Mouse (Mus musculus) forelimb bud, embryonic 11.5 days (tissue): ENCODE data around the gene Snrpd3.
"Not testable (repeated sequence)": the region's sequence is repeated elsewhere in the genome, so short reads cannot be mapped to it uniquely, and the experiment has no call there.

Experiments used
- DNase-seq: peaks from one replicate; pipeline ENCODE4 v3.0.0-alpha.2; 2012; ENCODE audit warnings: low read depth, low spot score

Gene Snrpd3

DNA sequence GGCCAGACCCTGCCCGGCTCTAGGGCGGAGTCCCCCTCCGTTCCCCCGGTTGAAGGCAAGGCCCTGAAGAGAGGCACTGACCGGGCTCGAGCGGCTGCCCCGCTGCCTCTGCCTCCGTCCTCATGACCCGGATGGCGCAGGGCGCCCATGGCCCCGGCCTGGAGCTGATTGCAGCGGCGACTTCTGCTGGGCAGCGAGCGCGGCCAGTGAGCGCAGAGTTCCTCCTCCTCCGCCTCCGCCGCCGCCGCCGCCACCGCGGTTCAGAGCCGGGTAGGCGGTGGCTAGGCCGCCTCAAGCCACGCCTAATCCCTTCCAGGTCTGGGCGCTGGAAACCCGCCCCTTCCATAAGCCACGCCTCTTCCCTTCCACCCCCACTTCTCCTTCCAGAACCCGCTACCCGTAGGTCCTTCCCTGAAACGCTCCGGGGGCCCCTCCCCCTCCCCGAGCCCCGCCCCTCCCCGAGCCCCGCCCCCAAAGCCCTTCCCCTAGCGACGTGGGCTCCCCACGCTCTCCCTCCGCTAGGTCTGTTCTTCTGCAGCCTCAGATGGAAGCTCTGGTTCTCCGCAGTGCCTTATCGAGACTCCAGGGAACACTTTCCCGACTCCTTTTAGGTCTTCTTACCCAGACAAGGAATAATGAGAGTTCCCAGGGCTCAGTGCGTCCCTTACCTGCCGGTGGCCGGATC is at the start of gene Snrpd3:
Gene Snrpd3, plus strand, starts transcription at position 479 of the 685 bp plus-strand sequence.
- peak; percentile 97 for DNase-seq

GRCm38 (mm10) chr10:75473411-75473810 is 43.9 kb upstream of the Snrpd3 start:
- DNase-seq = no peak

- DNase-seq = no peak
These were observed 42.8 kb upstream of the Snrpd3 start for GRCm38 (mm10) chr10:75474571-75474970.

DNA sequence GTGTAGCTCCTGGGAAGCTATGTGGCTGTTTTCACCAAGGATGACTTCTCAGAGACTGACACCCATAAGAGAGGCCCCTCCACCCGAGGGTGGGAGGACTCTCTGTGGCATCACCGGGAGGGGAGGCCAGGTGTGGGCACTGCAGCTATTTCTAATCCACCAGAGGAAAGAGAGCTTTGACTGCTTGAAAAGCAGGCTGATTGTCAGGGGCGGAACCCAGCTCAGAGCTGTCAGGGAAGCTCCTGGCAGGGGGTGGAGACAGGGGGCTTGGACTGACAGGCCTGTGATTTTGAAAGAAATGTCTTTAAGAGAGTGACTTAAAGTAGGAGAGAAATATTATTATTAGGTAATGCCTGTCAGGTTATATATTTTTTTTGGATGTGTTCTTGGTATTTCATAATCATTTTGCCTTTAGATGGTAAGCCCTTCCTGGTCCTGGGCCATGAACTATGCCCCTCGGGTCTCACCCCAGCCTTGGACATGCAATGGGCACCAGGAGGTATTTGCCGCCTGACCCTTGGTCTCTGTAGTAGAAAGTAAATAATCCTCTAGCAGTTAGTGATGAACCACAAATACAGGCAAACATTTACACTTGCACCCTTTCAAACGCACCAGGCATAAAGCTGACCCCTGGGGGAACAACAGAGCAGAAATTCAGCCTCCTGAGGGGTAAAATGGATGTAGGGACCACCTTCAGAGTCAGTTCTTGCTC is 42.1 kb upstream of the Snrpd3 start:
- not testable (repeated sequence) for DNase-seq

DNA sequence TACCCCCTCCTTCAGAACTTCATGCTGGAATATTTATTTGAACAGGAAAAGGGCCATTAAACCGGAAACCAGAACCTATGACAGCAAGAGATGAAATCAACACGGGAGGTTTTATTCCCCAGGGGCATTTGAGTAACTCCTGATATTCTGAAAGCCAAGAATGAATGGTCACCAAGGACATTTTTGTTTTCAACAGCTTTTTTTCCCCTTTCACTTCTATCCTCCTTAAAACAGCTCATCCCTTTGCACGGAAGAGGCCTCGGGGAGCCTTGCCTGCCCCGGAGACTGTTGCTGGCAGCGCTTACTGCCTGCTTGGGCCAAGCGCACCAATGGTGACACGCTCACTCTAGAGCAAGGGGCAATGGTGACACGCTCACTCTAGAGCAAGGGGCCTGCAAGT is 40.3 kb upstream of the Snrpd3 start:
- DNase-seq = no peak

DNA sequence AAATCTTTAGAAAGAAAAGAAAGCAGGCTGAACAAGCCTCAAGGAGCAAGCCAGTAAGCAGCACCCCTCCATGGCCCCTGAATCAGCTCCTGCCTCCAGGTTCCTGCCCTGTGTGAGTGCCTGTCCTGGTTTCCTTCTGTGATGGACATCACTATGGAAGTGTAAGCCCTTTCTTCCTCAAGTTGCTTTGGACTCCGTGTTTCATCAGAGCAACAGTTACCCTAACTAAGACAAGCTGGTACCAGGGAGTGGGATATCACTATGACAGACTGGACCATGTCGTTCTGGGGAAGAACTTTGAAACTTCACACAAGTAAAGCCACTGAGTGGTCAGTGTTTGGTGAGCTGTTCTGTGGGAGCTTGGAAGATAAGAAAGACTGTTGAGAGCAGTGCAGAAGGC is 37.4 kb upstream of the Snrpd3 start:
- no peak for DNase-seq

DNA sequence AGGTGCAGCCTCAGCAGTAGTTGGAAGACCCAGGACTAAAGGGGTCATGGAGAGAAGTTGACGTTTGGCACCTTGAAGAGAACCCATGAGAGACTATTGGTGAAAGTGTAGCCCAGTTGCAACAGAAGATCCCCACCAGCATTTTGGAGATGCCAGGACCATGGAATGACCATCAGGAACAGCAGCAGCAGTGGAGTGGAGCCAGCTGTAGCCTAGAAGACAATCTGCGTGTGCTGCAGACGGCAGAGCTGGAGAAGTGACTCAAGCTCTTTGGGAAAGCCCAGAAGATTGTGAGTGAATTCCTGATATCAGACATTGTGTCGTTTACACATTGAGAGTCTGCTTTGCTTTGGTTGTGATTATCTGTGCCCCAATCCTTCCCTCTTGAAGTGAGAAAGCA is 35.6 kb upstream of the Snrpd3 start:
- no peak for DNase-seq

DNA sequence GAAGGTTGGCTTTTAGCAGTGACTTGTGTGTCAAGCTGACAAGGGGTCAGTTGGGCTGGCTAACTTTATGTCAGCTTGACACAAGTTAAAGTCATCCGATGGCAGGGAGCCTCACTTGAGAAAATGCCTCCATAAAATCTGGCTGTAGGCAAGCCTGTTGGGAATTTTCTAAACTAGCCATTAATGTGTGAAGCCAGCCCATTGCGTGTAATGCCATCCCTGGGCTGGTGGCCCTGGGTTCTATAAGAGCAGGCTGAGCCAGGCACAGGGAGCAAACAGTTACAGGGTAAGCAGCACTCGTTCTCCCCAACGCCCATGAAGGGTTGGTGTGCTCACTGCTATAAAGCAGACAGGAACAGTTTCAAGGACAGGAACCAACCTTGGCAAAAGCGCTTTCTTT is 35.1 kb upstream of the Snrpd3 start:
- no peak for DNase-seq

GRCm38 (mm10) chr10:75482919-75483483 is 34.4 kb upstream of the Snrpd3 start:
- no peak for DNase-seq

DNA sequence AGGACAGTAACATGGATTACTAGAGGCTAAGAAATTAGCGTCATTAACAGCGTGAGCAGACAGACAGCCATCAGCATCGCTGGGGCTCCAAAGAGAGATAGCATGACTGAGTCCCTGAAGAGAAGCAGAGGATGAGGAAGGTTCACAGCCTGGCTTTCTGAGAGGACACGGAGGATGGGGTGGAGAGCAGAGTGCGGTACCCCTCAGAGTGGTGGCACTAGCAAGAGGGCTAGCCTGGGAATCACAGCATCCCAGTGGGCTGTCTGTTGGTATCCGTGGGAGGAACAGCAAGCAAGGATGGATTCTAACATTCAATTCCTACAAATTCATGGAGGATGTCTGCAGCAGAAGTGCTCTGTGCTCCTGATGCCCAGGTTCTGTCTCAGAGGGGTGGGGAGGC is 33.3 kb upstream of the Snrpd3 start:
- DNase-seq = no peak

DNA sequence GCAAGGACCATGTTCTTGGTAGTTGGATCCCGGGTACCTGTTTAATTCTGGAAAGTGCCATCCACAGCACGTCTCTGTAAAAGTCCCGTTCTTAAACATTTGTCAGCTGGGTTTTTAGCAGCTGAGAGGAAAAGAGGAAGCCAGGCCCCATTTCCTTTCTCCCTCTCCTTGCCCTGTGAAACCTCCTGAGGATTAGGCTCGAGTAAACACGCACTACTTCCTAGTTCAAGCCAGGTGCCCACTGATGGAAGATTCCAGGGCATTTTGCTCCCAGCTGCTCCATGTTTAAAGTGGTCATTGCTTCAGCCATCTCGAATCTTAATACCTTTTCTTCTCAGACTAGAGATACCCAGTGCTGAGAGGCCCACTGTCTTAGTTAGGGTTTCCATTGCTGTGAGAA is 32.6 kb upstream of the Snrpd3 start:
- DNase-seq = no peak

DNA sequence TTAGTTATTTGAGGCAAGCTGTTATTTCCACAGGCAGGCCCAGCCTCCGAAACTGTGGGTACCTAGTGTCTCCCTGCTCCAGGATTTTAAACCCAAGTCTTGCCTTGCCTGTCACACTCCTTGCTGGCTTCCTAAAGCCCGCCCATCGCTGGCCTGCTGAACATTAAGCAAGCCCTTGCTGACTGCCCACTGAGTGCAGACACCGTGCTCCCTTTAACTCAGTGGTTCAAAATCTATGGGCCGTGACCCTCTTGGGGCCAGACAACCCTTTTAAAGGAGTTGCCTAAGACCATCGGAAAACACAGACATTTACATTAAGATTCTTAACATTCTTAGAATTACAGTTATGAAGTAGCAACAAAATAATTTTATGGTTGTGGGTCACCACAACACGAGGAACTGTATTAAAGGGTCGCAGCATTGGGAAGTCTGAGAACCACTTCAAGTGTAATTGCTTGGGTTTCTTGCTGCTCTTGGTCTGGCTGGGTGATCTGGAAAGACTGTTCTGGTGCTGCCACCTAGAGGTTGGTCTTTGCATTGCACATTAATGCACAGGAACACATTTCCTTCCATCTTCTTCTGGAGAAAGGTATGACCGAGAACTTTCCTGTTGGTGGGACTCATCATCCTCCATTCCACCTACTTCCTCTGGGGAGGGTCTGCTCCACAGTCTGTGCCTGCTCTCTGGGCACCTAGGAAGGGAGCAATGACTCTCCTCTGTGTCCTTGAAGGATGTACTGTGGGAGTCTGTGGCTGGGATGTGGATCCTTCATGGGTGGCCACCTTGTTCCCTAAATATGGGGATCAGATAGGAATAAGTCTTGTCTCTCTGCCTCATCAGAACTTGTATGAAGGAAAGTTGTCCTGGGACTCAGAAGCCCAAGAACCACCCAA is 31.0 kb upstream of the Snrpd3 start:
- DNase-seq = peak; percentile 81

GRCm38 (mm10) chr10:75487131-75487530 is 30.2 kb upstream of the Snrpd3 start:
- DNase-seq = no peak

GRCm38 (mm10) chr10:75489522-75489921 is 27.8 kb upstream of the Snrpd3 start:
- no peak for DNase-seq

DNA sequence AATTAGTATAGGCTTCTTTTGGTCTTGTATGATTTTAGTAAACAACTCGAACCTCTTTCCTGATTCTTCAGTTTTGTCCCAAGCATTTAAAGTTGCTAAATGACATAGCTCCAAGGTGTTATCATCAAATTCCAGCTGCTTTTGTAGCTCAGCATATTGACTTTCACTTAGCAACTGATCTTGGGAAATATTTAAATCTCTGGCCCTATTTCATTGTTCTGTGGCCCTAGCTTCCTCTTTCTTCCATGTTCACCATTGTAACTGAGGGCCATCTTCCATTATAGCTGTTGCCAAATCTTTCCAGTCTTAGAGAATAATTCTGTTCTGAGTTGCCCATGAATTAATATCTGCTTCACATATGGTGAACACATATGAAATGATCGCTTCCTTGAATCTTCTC is 26.6 kb upstream of the Snrpd3 start:
- DNase-seq = no peak

DNA sequence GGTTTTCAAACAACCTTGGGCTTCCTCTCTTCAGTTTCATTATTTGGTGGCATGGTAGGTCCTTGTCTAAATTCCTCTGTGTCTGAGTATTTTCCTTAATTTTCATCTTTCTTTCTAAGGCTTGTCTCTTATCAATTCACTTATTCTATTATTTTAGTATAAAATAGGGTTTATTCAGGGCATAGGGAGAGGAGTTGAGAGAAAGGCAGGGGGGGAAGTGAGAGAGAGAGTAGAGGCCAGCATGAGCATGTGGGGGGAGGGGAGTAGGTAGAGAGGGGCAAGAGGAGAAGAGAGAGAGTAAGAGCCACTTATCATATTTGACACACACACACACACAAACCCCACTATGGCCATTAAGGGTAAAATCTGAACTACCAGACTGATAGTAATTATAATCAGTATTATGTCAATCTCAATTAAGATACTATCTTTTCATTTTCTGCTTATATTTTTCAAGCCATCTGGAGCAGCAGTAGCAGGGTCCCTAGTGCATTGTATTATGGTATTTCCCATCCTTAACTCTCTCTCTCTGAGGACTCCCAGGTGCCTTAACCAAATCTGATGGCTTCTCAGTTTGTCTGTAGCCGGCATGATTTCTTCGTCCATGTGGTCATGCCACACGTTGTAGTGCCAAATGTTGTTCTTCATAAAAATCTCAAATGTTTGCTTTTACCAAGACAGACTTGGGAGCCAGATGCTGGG is 26.0 kb upstream of the Snrpd3 start:
- DNase-seq = no peak

- no peak for DNase-seq
These were observed 25.5 kb upstream of the Snrpd3 start for GRCm38 (mm10) chr10:75491936-75492262.

DNA sequence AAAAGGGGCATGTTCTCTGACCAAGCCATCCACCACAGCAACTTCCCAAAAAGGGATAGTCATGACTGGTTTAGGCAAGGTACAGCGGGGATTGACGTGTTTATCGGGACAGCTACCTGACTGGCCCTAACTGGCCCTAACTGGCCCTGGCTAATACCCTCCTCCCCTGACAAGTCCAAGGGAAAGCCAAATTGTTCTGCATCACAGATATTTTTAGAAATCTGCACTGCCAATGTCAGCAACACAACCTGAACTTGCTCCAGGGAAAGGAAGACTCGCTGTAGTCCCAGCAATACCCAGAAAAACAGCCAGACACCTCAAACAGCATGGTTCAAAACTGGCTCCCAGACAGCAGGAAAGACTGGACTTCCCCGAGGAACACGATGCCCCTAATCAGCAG is 22.0 kb upstream of the Snrpd3 start:
- DNase-seq = no peak

DNA sequence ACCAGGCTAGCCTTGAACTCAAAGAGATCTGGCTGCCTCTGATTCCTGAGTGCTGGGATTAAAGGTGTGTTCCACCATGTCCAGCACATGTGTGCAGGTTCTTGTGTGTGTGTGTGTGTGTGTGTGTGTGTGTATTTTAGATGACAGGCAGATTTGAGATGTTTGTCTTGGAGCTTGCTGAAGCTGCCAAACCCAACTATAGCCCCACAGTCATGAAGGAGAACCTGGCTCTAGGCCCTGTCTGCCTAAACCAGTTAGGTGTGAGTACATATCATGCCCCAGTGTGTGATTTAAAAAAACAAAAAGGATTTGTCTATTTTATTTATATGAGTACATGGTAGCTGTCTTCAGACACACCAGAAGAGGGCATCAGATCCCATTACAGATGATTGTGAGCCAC is 21.4 kb upstream of the Snrpd3 start:
- no peak for DNase-seq

GRCm38 (mm10) chr10:75499214-75499613 is 18.1 kb upstream of the Snrpd3 start:
- not testable (repeated sequence) for DNase-seq

- DNase-seq = no peak
These were observed 17.6 kb upstream of the Snrpd3 start for GRCm38 (mm10) chr10:75499791-75500190.

- no peak for DNase-seq
These were observed 17.0 kb upstream of the Snrpd3 start for GRCm38 (mm10) chr10:75500345-75500744.
